Mouse (Mus musculus): ENCODE results near the gene Hlcs. TPM values are rescaled to one million over a fixed set of nuclear protein-coding genes. Genes with fewer than 3 reads are reported as not detected.

The Hlcs gene
- polyA plus RNA-seq, 1 experiment = 5.1 TPM

- no peak overlapping the region for H3K27ac ChIP-seq (ENCODE audit: insufficient read depth, low read depth, low read length)
- no peaks in the 10 kb centered on the region for H3K4me1 ChIP-seq (ENCODE audit: control insufficient read depth, insufficient read depth, low read length)
- H3K4me3 ChIP-seq (ENCODE audit: insufficient read depth, low read length) = no peak overlapping the region
- no peak for TF ChIP-seq POLR2A (IDR thresholded peaks at IDR 0.05; ENCODE audit: borderline replicate concordance, low read depth, low read length)
- no peak for TF ChIP-seq CTCF (IDR thresholded peaks at IDR 0.05; ENCODE audit: low read depth, low read length)
These were observed 137.9 kb downstream of the Hlcs start for GRCm38 (mm10) chr16:94175366-94175986.

DNA sequence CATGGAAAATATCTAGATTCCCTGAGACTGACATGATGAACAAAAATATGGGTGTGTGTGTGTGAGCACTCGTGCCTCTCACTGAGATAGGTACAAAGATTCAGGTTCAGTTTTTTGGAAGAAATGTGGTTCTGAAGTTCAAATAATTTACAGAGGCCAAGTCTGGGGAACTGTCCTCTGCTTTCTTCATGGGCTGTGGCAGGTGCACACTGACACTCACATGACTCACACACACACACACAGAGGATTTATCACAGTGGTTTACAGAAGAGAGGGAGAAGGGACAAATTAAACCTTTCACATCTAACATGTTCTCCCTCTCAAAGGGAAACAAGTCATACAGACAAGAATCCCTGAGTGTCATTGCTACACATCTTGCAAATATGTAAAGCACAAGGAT, 140.0 kb downstream of the Hlcs start:
- TF ChIP-seq CTCF (IDR thresholded peaks at IDR 0.05; ENCODE audit: low read depth, low read length) = no peak
- TF ChIP-seq POLR2A (IDR thresholded peaks at IDR 0.05; ENCODE audit: borderline replicate concordance, low read depth, low read length) = no peak
- H3K4me1 ChIP-seq (ENCODE audit: control insufficient read depth, insufficient read depth, low read length) = no peaks in the 10 kb centered on the region
- H3K27ac ChIP-seq (ENCODE audit: insufficient read depth, low read depth, low read length) = no peak overlapping the region
- no peak overlapping the region for H3K4me3 ChIP-seq (ENCODE audit: insufficient read depth, low read length)

- TF ChIP-seq CTCF (IDR thresholded peaks at IDR 0.05; ENCODE audit: low read depth, low read length) (no peak), POLR2A (IDR thresholded peaks at IDR 0.05; ENCODE audit: borderline replicate concordance, low read depth, low read length) (no peak)
- no peaks in the 10 kb centered on the region for H3K4me1 ChIP-seq (ENCODE audit: control insufficient read depth, insufficient read depth, low read length)
- H3K4me3 ChIP-seq (ENCODE audit: insufficient read depth, low read length) = no peak overlapping the region
- no peak overlapping the region for H3K27ac ChIP-seq (ENCODE audit: insufficient read depth, low read depth, low read length)
These were observed 143.2 kb downstream of the Hlcs start for GRCm38 (mm10) chr16:94170218-94170617.

DNA sequence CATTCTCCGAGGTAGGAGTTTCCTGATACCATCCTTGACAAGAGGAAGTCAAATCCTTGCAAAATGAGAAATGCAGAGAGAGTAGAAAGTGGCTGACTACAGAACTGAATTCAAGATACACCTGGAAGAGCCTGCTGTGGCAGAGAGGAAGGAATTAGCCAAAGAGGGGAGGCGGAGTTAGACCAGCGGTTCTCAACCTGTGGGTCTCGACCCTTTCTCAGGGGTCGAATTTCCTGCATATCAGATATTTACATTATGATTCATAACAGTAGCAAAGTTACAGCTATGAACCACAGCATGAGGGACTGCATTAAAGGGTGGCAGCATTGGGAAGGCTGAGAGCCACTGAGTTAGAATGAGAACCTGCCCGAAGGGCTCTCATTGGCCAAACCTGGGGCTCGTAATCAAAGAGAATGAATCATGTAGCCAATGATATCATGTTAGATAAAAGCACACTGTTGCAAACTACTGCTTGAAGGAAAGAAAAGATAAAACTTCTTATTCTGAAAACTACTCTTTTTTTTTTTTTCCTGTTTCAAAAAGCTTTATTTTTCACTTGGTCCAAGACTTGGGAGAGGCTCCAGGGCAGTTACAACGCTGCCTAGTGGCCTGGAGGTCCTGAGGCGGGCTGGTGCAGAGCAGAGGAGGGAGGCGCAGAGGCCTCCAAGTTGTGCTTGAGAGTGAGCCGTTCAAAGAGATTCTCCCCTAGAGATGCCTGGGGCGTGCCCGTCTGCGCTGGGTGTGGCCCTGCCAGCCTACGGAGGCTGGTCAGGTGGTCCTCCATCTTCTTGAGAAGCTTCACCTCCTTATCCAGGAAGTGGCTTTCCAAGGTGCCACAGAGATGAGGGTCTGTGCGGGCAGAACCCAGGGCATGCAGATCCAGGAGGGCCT, 144.5 kb downstream of the Hlcs start:
- TF ChIP-seq POLR2A (IDR thresholded peaks at IDR 0.05; ENCODE audit: borderline replicate concordance, low read depth, low read length) (no peak), CTCF (IDR thresholded peaks at IDR 0.05; ENCODE audit: low read depth, low read length) (no peak)
- no peak overlapping the region for H3K27ac ChIP-seq (ENCODE audit: insufficient read depth, low read depth, low read length)
- H3K4me3 ChIP-seq (ENCODE audit: insufficient read depth, low read length) = no peak overlapping the region
- peaks cover 2% of the 10 kb centered on the region; the same call in 1 of the 2 replicates for H3K4me1 ChIP-seq (ENCODE audit: control insufficient read depth, insufficient read depth, low read length)

GRCm38 (mm10) chr16:94164978-94165377, 148.4 kb downstream of the Hlcs start:
- Histone ChIP-seq H3K4me1 (ENCODE audit: control insufficient read depth, insufficient read depth, low read length) (peaks cover 2% of the 10 kb centered on the region; the same call in 1 of the 2 replicates), H3K27ac (ENCODE audit: insufficient read depth, low read depth, low read length) (no peak overlapping the region), H3K4me3 (ENCODE audit: insufficient read depth, low read length) (no peak overlapping the region)
- no peak for TF ChIP-seq CTCF (IDR thresholded peaks at IDR 0.05; ENCODE audit: low read depth, low read length)

GRCm38 (mm10) chr16:94164236-94164635, 149.1 kb downstream of the Hlcs start:
- Histone ChIP-seq H3K27ac (ENCODE audit: insufficient read depth, low read depth, low read length) (no peak overlapping the region), H3K4me1 (ENCODE audit: control insufficient read depth, insufficient read depth, low read length) (peaks cover 2% of the 10 kb centered on the region; the same call in 1 of the 2 replicates), H3K4me3 (ENCODE audit: insufficient read depth, low read length) (no peak overlapping the region)
- TF ChIP-seq CTCF (IDR thresholded peaks at IDR 0.05; ENCODE audit: low read depth, low read length) (no peak), POLR2A (IDR thresholded peaks at IDR 0.05; ENCODE audit: borderline replicate concordance, low read depth, low read length) (no peak)

DNA sequence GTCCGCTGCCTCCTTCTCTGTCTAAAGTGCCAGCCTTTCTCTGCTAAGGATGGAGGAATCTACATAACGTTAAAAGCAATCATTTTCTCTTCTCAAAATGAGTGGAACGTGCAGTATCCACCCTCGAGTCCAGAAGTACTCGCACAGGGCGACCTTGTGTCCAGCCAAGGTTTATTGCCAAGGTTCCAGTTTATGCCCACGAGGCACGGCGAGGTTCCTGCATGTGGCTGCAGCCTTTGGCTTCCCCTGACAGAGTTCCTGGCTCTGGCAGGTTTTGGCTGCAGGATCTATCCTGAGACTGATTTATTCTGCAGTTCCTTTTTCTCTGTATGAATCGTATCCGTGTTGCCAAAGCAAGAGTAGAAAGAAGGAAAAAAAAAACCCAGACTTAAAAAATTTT, 150.3 kb downstream of the Hlcs start:
- no peak overlapping the region for H3K4me3 ChIP-seq (ENCODE audit: insufficient read depth, low read length)
- no peak for TF ChIP-seq POLR2A (IDR thresholded peaks at IDR 0.05; ENCODE audit: borderline replicate concordance, low read depth, low read length)
- no peak for TF ChIP-seq CTCF (IDR thresholded peaks at IDR 0.05; ENCODE audit: low read depth, low read length)
- H3K4me1 ChIP-seq (ENCODE audit: control insufficient read depth, insufficient read depth, low read length) = peaks cover 2% of the 10 kb centered on the region; the same call in 1 of the 2 replicates
- no peak overlapping the region for H3K27ac ChIP-seq (ENCODE audit: insufficient read depth, low read depth, low read length)

DNA sequence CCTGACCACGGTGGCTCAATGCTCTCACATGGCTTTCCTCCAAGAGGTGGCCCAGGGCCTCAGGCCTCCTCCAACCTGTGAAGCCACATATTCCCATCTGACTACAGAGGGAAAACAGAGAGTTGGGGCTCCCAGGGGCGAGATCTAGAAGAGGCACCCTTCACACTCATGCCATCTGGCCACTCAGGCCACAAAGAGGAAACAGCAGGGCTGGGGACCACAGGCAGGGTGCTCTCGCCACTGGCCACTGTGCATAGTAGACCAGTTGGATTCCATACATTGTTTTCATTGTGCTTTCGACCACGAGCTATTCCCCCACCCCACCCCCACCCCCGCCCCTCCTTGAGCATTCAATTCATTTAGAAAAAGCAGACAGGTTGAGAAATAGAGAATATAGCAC, 151.4 kb downstream of the Hlcs start:
- peaks cover 2% of the 10 kb centered on the region; the same call in 1 of the 2 replicates for H3K4me1 ChIP-seq (ENCODE audit: control insufficient read depth, insufficient read depth, low read length)
- H3K27ac ChIP-seq (ENCODE audit: insufficient read depth, low read depth, low read length) = no peak overlapping the region
- H3K4me3 ChIP-seq (ENCODE audit: insufficient read depth, low read length) = no peak overlapping the region
- no peak for TF ChIP-seq POLR2A (IDR thresholded peaks at IDR 0.05; ENCODE audit: borderline replicate concordance, low read depth, low read length)
- no peak for TF ChIP-seq CTCF (IDR thresholded peaks at IDR 0.05; ENCODE audit: low read depth, low read length)

DNA sequence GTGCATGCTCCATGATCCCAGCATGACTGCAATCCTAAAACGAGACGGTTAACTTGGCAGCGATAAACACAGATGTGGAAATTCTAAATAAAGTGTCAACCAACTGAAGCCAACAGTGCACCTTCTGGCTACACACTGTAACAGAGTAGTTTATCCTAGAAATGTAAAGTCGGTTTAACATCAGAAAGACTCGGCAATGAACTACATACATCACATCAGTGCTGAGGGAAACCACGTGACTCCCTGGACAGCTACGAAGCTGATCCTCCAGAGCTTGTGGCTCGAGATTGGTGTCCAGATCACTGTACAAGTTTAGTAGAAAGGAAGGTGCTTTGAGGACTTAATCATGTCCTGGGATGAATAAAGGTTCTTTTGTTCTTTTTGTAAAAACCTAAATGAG, 155.6 kb downstream of the Hlcs start:
- TF ChIP-seq POLR2A (IDR thresholded peaks at IDR 0.05; ENCODE audit: borderline replicate concordance, low read depth, low read length) (no peak), CTCF (IDR thresholded peaks at IDR 0.05; ENCODE audit: low read depth, low read length) (no peak)
- no peaks in the 10 kb centered on the region for H3K4me1 ChIP-seq (ENCODE audit: control insufficient read depth, insufficient read depth, low read length)
- H3K27ac ChIP-seq (ENCODE audit: insufficient read depth, low read depth, low read length) = no peak overlapping the region
- no peak overlapping the region for H3K4me3 ChIP-seq (ENCODE audit: insufficient read depth, low read length)

GRCm38 (mm10) chr16:94155041-94155653, 158.2 kb downstream of the Hlcs start:
- Histone ChIP-seq H3K4me3 (ENCODE audit: insufficient read depth, low read length) (no peak overlapping the region), H3K4me1 (ENCODE audit: control insufficient read depth, insufficient read depth, low read length) (peaks cover under 1% of the 10 kb centered on the region), H3K27ac (ENCODE audit: insufficient read depth, low read depth, low read length) (no peak overlapping the region)
- TF ChIP-seq POLR2A (IDR thresholded peaks at IDR 0.05; ENCODE audit: borderline replicate concordance, low read depth, low read length) (no peak), CTCF (IDR thresholded peaks at IDR 0.05; ENCODE audit: low read depth, low read length) (no peak)

Data from bone marrow macrophage, adult 2 months (primary cell).